In the genomic region with DNA sequence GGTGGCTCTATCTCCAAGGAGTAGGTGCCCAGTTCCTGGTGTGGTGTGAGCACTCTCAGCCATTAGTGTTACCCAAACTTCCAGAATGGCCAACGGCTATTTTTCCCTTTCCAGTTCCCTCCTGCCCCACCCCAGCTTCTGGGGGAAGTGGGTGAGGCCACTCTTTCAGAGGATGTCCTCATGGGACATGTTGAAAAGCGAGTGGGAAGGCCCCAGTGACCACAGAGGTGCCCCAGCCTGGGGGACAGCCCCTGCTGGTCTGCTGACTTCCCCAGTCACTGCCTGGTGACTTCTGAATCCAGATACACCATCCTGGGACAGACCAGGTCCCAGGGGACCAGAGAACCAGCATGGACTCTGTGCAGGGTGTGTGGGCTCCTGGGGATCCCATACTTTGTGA, we compare ENCODE assay signal across 16 mouse cellular contexts. TPM values are rescaled to one million over a fixed set of nuclear protein-coding genes. Genes with fewer than 3 reads are reported as not detected.
DNase-seq lines count a peak whose midpoint lies in the region; ATAC-seq and TF ChIP-seq lines count a peak whose summit lies in the region.
"Had no signal": no experiment of that assay in that cellular context is flagged by ENCODE, and none has a peak within 500 bp of the region (broad histone marks: within the 10 kb centered on the region; RNA-seq: fewer than 3 reads in every experiment).

No protein-coding gene starts in this region.

- H3K4me2 ChIP-seq in CH12.LX (ENCODE audit: insufficient read depth, low read depth, poor library complexity, severe bottlenecking), result peak overlapping the region; percentile 86
- H3K4me2 ChIP-seq in forebrain, embryonic 14.5 days (ENCODE audit: low read length), result no peak overlapping the region
- H3K4me2 ChIP-seq: embryonic facial prominence, embryonic 15.5 days; forebrain, embryonic 12.5 days; hindbrain, embryonic 14.5 days had no signal

- peak; percentile 96 for TF ChIP-seq EP300 in CH12.LX (IDR thresholded peaks at IDR 0.05; ENCODE audit: low read length)

- no peak; the same call in 1 of the 2 replicates for TF ChIP-seq RAD21 in CH12.LX (IDR thresholded peaks at IDR 0.05; ENCODE audit: low read depth, low read length)

- 52% methylated on average over 2 of the region's 2 CpGs for WGBS in forebrain, embryonic 14.5 days

- ATAC-seq in monocyte, adult 5-6 weeks (replicated peaks; ENCODE audit: insufficient number of reproducible peaks, low FRiP score, low TSS enrichment, poor library complexity, severe bottlenecking), result peak; percentile 36
- ATAC-seq in forebrain, embryonic 14.5 days, result no peak
- ATAC-seq: intestine, postnatal 0 days; Patski had no signal

- H3K36me3 ChIP-seq in CH12.LX (replicated peaks in 1 of 2; ENCODE audit: control insufficient read depth in 1 of 2, insufficient read depth in 1 of 2, low read length in 1 of 2), result peaks cover 39 to 42% of the 10 kb centered on the region in 2 experiments
- H3K36me3 ChIP-seq in forebrain, embryonic 14.5 days (ENCODE audit: control insufficient read depth, insufficient read depth, low read length), result no peaks in the 10 kb centered on the region
- H3K36me3 ChIP-seq: embryonic facial prominence, embryonic 15.5 days; forebrain, embryonic 12.5 days had no signal

- peaks cover 24% of the 10 kb centered on the region for H3K79me2 ChIP-seq in CH12.LX (replicated peaks; ENCODE audit: control insufficient read depth, extremely low read depth, insufficient read depth, poor library complexity, severe bottlenecking)

- H3K27me3 ChIP-seq in CH12.LX (replicated peaks), result no peaks in the 10 kb centered on the region
- H3K27me3 ChIP-seq in forebrain, embryonic 14.5 days (replicated peaks; ENCODE audit: control insufficient read depth, insufficient read depth, low read length), result no peaks in the 10 kb centered on the region
- H3K27me3 ChIP-seq: embryonic facial prominence, embryonic 15.5 days; forebrain, embryonic 12.5 days had no signal

- peak overlapping the region; percentile 87 for H3K9ac ChIP-seq in CH12.LX (ENCODE audit: insufficient read depth, low read depth)
- no peak overlapping the region for H3K9ac ChIP-seq in forebrain, embryonic 14.5 days (ENCODE audit: low read length)
- H3K9ac ChIP-seq: embryonic facial prominence, embryonic 15.5 days; forebrain, embryonic 12.5 days; hindbrain, embryonic 14.5 days had no signal

- TF ChIP-seq CTCF in CH12.LX (conservative IDR thresholded peaks at IDR 0.05 in 1 of 2, IDR thresholded peaks at IDR 0.05 in 1 of 2; ENCODE audit: low read depth in 2 of 2, low read length in 2 of 2), result no peak

- no peaks in the 10 kb centered on the region for H3K9me3 ChIP-seq in CH12.LX (replicated peaks; ENCODE audit: low read length)
- no peaks in the 10 kb centered on the region for H3K9me3 ChIP-seq in forebrain, embryonic 14.5 days (replicated peaks; ENCODE audit: control insufficient read depth, low read length)
- H3K9me3 ChIP-seq: embryonic facial prominence, embryonic 15.5 days; forebrain, embryonic 12.5 days had no signal

- dilution Hi-C loops in CH12.LX (cut with MboI; ENCODE audit: extremely low pct_ligation_motif_present, extremely low pct_unique_long_range_greater_than_20kb, low sequenced_read_pairs), result no loop called here

- H3K27ac ChIP-seq in CH12.LX (ENCODE audit: insufficient read depth, low read depth), result peak overlapping the region; percentile 98
- H3K27ac ChIP-seq in forebrain, embryonic 14.5 days (ENCODE audit: low read depth, low read length), result no peak overlapping the region
- H3K27ac ChIP-seq: embryonic facial prominence, embryonic 15.5 days; forebrain, embryonic 12.5 days; hindbrain, embryonic 14.5 days had no signal

- peaks cover 39 to 66% of the 10 kb centered on the region in 2 experiments for H3K4me1 ChIP-seq in CH12.LX (ENCODE audit: control insufficient read depth in 1 of 2, insufficient read depth in 2 of 2)
- H3K4me1 ChIP-seq in forebrain, embryonic 14.5 days (ENCODE audit: control insufficient read depth, insufficient read depth, low read length), result no peaks in the 10 kb centered on the region
- H3K4me1 ChIP-seq: embryonic facial prominence, embryonic 15.5 days; forebrain, embryonic 12.5 days had no signal

- peak; percentile 69 for TF ChIP-seq POLR2A in CH12.LX (IDR thresholded peaks at IDR 0.05; ENCODE audit: low read depth, low read length)

- in situ Hi-C loops in CH12.LX (cut with MboI; ENCODE audit: low pct_ligation_motif_present, low pct_unique_long_range_greater_than_20kb, low sequenced_read_pairs), result loop anchor here (5.0 to 10.0 kb wide), 2 partner anchors 65 to 273 kb away; a partner anchor contains a TSS

- peak; percentile 63 for DNase-seq in A20 (ENCODE audit: low read depth, low spot score)
- DNase-seq in CH12.LX (ENCODE audit: extremely low read depth), result peak; percentile 90
- DNase-seq in lung, postnatal 14 days, result peak; percentile 12
- DNase-seq in kidney, postnatal 25 days, result no peak
- no peak for DNase-seq in forebrain, embryonic 14.5 days (ENCODE audit: low spot score)
- DNase-seq in adrenal gland, postnatal 4 days (ENCODE audit: low spot score in 2 of 2), result no peak
- DNase-seq: cerebellum, adult 2 months; kidney, postnatal 10 days; right cerebral cortex, adult 18-20 months had no signal

- H3K4me3 ChIP-seq in CH12.LX (replicated peaks in 1 of 3; ENCODE audit: low read depth in 2 of 3, low read length in 2 of 3, poor library complexity in 1 of 3), result peak overlapping the region; percentile 63 to 85 (median 84)
- H3K4me3 ChIP-seq in forebrain, embryonic 14.5 days (ENCODE audit: low read depth, low read length), result no peak overlapping the region
- H3K4me3 ChIP-seq: embryonic facial prominence, embryonic 15.5 days; forebrain, embryonic 12.5 days had no signal

TF ChIP-seq in CH12.LX, 34 proteins besides CTCF, POLR2A, EP300 and RAD21 (continues in another document):
- TF ChIP-seq TCF12 (IDR thresholded peaks at IDR 0.05; ENCODE audit: low read depth, low read length) (peak; percentile 98), HCFC1 (IDR thresholded peaks at IDR 0.05; ENCODE audit: low read depth, low read length) (peak; percentile 33; the same call in 1 of the 2 replicates), SIN3A (IDR thresholded peaks at IDR 0.05; ENCODE audit: low read length) (peak; percentile 93), BHLHE40 (IDR thresholded peaks at IDR 0.05; ENCODE audit: low read depth, low read length) (peak; percentile 95), MAFK (IDR thresholded peaks at IDR 0.05; ENCODE audit: insufficient replicate concordance, low read length) (peak; percentile 77; the same call in 1 of the 2 replicates), ZMIZ1 (IDR thresholded peaks at IDR 0.05; ENCODE audit: low read depth, low read length) (no peak; the same call in 1 of the 2 replicates), MYC (IDR thresholded peaks at IDR 0.05; ENCODE audit: low read depth, low read length) (peak; percentile 88), ZC3H11A (IDR thresholded peaks at IDR 0.05; ENCODE audit: low read depth, low read length) (no peak), PAX5 (IDR thresholded peaks at IDR 0.05; ENCODE audit: low read length) (no peak), TBP (conservative IDR thresholded peaks at IDR 0.05; ENCODE audit: low read depth, low read length) (peak; percentile 59), JUND (conservative IDR thresholded peaks at IDR 0.05; ENCODE audit: low read depth, low read length) (peak; percentile 51; the same call in 1 of the 2 replicates), KAT2A (IDR thresholded peaks at IDR 0.05; ENCODE audit: insufficient replicate concordance, low read length) (peak; percentile 80; the same call in 1 of the 2 replicates), MAZ (IDR thresholded peaks at IDR 0.05; ENCODE audit: low read depth, low read length) (peak; percentile 98), E2F4 (IDR thresholded peaks at IDR 0.05; ENCODE audit: insufficient replicate concordance, low read depth, low read length) (no peak), NRF1 (IDR thresholded peaks at IDR 0.05; ENCODE audit: low read depth, low read length) (no peak), CHD1 (IDR thresholded peaks at IDR 0.05; ENCODE audit: low read depth, low read length) (no peak), USF1 (IDR thresholded peaks at IDR 0.05; ENCODE audit: low read depth, low read length) (no peak), MEF2A (IDR thresholded peaks at IDR 0.05; ENCODE audit: borderline replicate concordance, low read depth, low read length) (peak; percentile 90), UBTF (IDR thresholded peaks at IDR 0.05; ENCODE audit: low read depth, low read length) (no peak), USF2 (conservative IDR thresholded peaks at IDR 0.05; ENCODE audit: low read depth, low read length) (no peak), MAX (IDR thresholded peaks at IDR 0.05; ENCODE audit: low read length) (peak; percentile 66), SMC3 (IDR thresholded peaks at IDR 0.05; ENCODE audit: low read depth, low read length) (peak; percentile 14; the same call in 1 of the 2 replicates), GABPA (IDR thresholded peaks at IDR 0.05; ENCODE audit: insufficient replicate concordance, low read depth, low read length) (no peak), NELFE (IDR thresholded peaks at IDR 0.05; ENCODE audit: low read depth, low read length) (0 out of 2 replicates have a peak, but pooled peaks have one; percentile 62), POLR2AphosphoS2 (IDR thresholded peaks at IDR 0.05; ENCODE audit: low read depth, low read length) (no peak)

RNA-seq across cellular contexts. Expression of a gene that starts 3.1 kb away (rescaled TPM):
- total RNA-seq in CH12.LX (2012; rRNA removed) (213 and 339 TPM in 2 replicates), CH12.LX (2014; rRNA removed) (177 and 188 TPM in 2 replicates)
- 118 and 145 TPM in 2 replicates for polyA plus RNA-seq in CH12.LX (2012; ENCODE audit: insufficient read length, low read depth)
- 206 to 223 TPM (median 216 TPM) in 3 replicates for total RNA-seq in monocyte, adult 5-6 weeks (2017)
- polyA plus RNA-seq in forebrain, embryonic 14.5 days (2014; fragmentation: Nextera tagmentation; extraction: Ambion mirVana), result 1.1 TPM in 2 replicates
- 1 to 10 TPM; 3.6 to 4.9 TPM for total RNA-seq in adrenal gland, postnatal 4 days (2021)

RNA-seq across cellular contexts. Expression of a gene that starts 41.5 kb away (rescaled TPM):
- total RNA-seq in CH12.LX (2012; rRNA removed) (11.8 and 12.8 TPM in 2 replicates), CH12.LX (2014; rRNA removed) (10.0 and 11.4 TPM in 2 replicates)
- polyA plus RNA-seq in CH12.LX (2012; ENCODE audit: insufficient read length, low read depth), result 16.4 and 21.0 TPM in 2 replicates
- 0.49 TPM in 1 of 3 replicates, not detected in the others for total RNA-seq in monocyte, adult 5-6 weeks (2017)
- 0.19 and 1.3 TPM in 2 replicates for polyA plus RNA-seq in forebrain, embryonic 14.5 days (2014; fragmentation: Nextera tagmentation; extraction: Ambion mirVana)
- total RNA-seq in adrenal gland, postnatal 4 days (2021), result 10 to 100 TPM in 1 of 2 experiments, 1 to 10 TPM in 1; 2.8 to 13.4 TPM
- total RNA-seq: megakaryocyte-erythroid progenitor cell, adult 5-6 weeks had no signal
- polyA plus RNA-seq: embryonic facial prominence, embryonic 15.5 days; forebrain, embryonic 12.5 days; intestine, postnatal 0 days; Patski had no signal

RNA-seq across cellular contexts. Expression of a gene that starts 57.9 kb away (rescaled TPM):
- total RNA-seq in CH12.LX (2012; rRNA removed) (15.6 and 21.6 TPM in 2 replicates), CH12.LX (2014; rRNA removed) (9.9 and 14.8 TPM in 2 replicates)
- polyA plus RNA-seq in CH12.LX (2012; ENCODE audit: insufficient read length, low read depth), result 56.5 and 56.6 TPM in 2 replicates
- 7.1 to 15.7 TPM (median 8.0 TPM) in 3 replicates for total RNA-seq in monocyte, adult 5-6 weeks (2017)
- not detected in 2 replicates for polyA plus RNA-seq in forebrain, embryonic 14.5 days (2014; fragmentation: Nextera tagmentation; extraction: Ambion mirVana)
- 1 to 10 TPM; 1.7 to 2.1 TPM for total RNA-seq in adrenal gland, postnatal 4 days (2021)

Comparison
In these comparisons a context has a peak if more than half of its experiments do, and no peak if none do; other contexts are left out.
1. DNase-seq: peak in A20 (single experiment), CH12.LX (single experiment) and lung, postnatal 14 days (single experiment); none in kidney, postnatal 25 days (0 of 2), forebrain, embryonic 14.5 days (single experiment) and adrenal gland, postnatal 4 days (0 of 2).
2. RNA of a gene that starts 3.1 kb away (total RNA-seq): 177 to 339 TPM in CH12.LX and 206 to 223 TPM in monocyte, adult 5-6 weeks; 3.6 to 4.9 TPM in adrenal gland, postnatal 4 days; every median in the first group is over 10 times any median in the second.